Mouse (Mus musculus): ENCODE results near the gene Gsg1l2.

DNA sequence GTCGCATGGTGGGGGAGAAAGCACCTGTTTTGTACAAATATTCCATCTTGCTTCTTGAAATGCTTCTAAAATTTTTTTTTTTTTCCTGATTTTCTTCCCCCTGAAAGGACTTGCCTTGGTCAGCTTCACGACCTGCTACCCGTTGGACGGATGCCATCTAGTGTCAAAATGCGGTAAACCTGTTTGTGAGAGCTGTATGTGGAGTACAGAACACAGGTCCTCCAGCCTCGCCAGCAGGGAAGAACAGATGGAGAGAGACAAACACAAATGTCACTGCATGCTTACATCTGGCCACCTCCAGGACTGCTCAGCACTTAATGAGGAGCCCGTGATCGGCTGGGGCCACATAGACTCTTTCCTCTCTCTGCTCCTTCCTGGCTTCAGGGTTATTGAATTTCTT, 1.8 kb upstream of the Gsg1l2 start:
- TF ChIP-seq CTCF (IDR thresholded peaks at IDR 0.05; ENCODE audit: low read depth) (peak; percentile 53), EP300 (IDR thresholded peaks at IDR 0.05; ENCODE audit: low read depth) (no peak)

All from liver, postnatal 0 days (tissue).